In genomic region chr1:133045861-133046440, GRCm38 (mm10) we compare ENCODE assay signal across 8 mouse cellular contexts. TPM values are rescaled to one million over a fixed set of nuclear protein-coding genes. Genes with fewer than 3 reads are reported as not detected.
DNase-seq lines count a peak whose midpoint lies in the region; ATAC-seq and TF ChIP-seq lines count a peak whose summit lies in the region.

No protein-coding gene starts in this region.

- peaks cover 39% of the 10 kb centered on the region for H3K4me1 ChIP-seq in forebrain, embryonic 16.5 days (replicated peaks; ENCODE audit: control insufficient read depth, insufficient read depth, low read length)
- no peaks in the 10 kb centered on the region for H3K4me1 ChIP-seq in lung, embryonic 14.5 days (ENCODE audit: insufficient read depth)

- H3K9me3 ChIP-seq in forebrain, embryonic 16.5 days (ENCODE audit: control insufficient read depth, low read length): no peaks in the 10 kb centered on the region
- H3K9me3 ChIP-seq in lung, embryonic 14.5 days (ENCODE audit: low read depth, low read length): no peaks in the 10 kb centered on the region

- intact Hi-C loops in heart, postnatal 25 days (cut with DNase I): loop anchor here (2.0 to 10.0 kb wide), 3 partner anchors 21 to 569 kb away; partner anchors contain the start of gene Snrpe

- peak overlapping the region; percentile 92 for H3K4me3 ChIP-seq in forebrain, embryonic 16.5 days (replicated peaks; ENCODE audit: low read length)
- peak overlapping the region; percentile 81 for H3K4me3 ChIP-seq in lung, embryonic 14.5 days (ENCODE audit: low read depth, low read length)

- H3K4me2 ChIP-seq in forebrain, embryonic 16.5 days (ENCODE audit: low read length): peak overlapping the region; percentile 85
- peak overlapping the region; percentile 97 for H3K4me2 ChIP-seq in lung, embryonic 14.5 days

- WGBS in forebrain, embryonic 16.5 days: 0% methylated on average over 62 of the region's 71 CpGs
- WGBS in lung, embryonic 14.5 days: under 1% methylated on average over 65 of the region's 71 CpGs

- peak; percentile 92 for ATAC-seq in forebrain, embryonic 16.5 days
- peak; percentile 91 for ATAC-seq in lung, embryonic 14.5 days (ENCODE audit: insufficient read depth)
- peak; percentile 71 for ATAC-seq in neutrophil, adult 5-6 weeks (ENCODE audit: extremely low read depth, insufficient number of reproducible peaks, low FRiP score, poor library complexity, severe bottlenecking)

- H3K27ac ChIP-seq in forebrain, embryonic 16.5 days (ENCODE audit: low read length): peak overlapping the region; percentile 96
- H3K27ac ChIP-seq in lung, embryonic 14.5 days (ENCODE audit: low read depth): peak overlapping the region; percentile 83

- peak; percentile 39 for TF ChIP-seq CTCF in lung, embryonic 14.5 days (IDR thresholded peaks at IDR 0.05; ENCODE audit: low read depth)

- H3K36me3 ChIP-seq in forebrain, embryonic 16.5 days (ENCODE audit: control insufficient read depth, insufficient read depth): no peaks in the 10 kb centered on the region
- H3K36me3 ChIP-seq in lung, embryonic 14.5 days (ENCODE audit: insufficient read depth): no peaks in the 10 kb centered on the region

- H3K9ac ChIP-seq in forebrain, embryonic 16.5 days (replicated peaks; ENCODE audit: low read depth, low read length): peak overlapping the region; percentile 99
- peak overlapping the region; percentile 93 for H3K9ac ChIP-seq in lung, embryonic 14.5 days

- peak; percentile 65 for DNase-seq in ES-CJ7 (ENCODE audit: low read depth, low spot score)
- peak; percentile 81 to 87 for DNase-seq in cerebellum, adult 18-20 months
- DNase-seq in heart, postnatal 25 days (ENCODE audit: low spot score): peak; percentile 69
- peak; percentile 56 to 73 for DNase-seq in layer of hippocampus, adult 18-20 months (ENCODE audit: low spot score in 2 of 2)
- peak; percentile 84 for DNase-seq in lung, embryonic 14.5 days
- DNase-seq in testis, postnatal 14 days (ENCODE audit: low spot score): peak; percentile 68

- no peaks in the 10 kb centered on the region for H3K27me3 ChIP-seq in forebrain, embryonic 16.5 days (replicated peaks; ENCODE audit: control insufficient read depth, insufficient read depth, low read length)
- H3K27me3 ChIP-seq in lung, embryonic 14.5 days (ENCODE audit: insufficient read depth, low read length): peaks cover 7% of the 10 kb centered on the region; the same call in 1 of the 2 replicates

RNA-seq across cellular contexts. Expression of gene Pik3c2b, which starts 0.5 kb away (rescaled TPM):
- 16.0 and 17.9 TPM in 2 replicates for polyA plus RNA-seq in forebrain, embryonic 16.5 days (2015; fragmentation: Nextera tagmentation; extraction: Ambion mirVana)
- total RNA-seq in heart, postnatal 25 days (2021): 10 to 100 TPM; 19.9 to 21.2 TPM
- 10 to 100 TPM; 14.5 to 15.0 TPM for total RNA-seq in layer of hippocampus, adult 18-20 months (2021)
- 7.1 TPM in 2 replicates for polyA plus RNA-seq in lung, embryonic 14.5 days (2014; fragmentation: Nextera tagmentation; extraction: Ambion mirVana)
- 33.1 and 34.9 TPM in 2 replicates for total RNA-seq in neutrophil, adult 5-6 weeks (2017)

RNA-seq across cellular contexts. Expression of gene Mdm4, which starts 15.6 kb away (rescaled TPM):
- 42.5 and 50.6 TPM in 2 replicates for polyA plus RNA-seq in forebrain, embryonic 16.5 days (2015; fragmentation: Nextera tagmentation; extraction: Ambion mirVana)
- total RNA-seq in heart, postnatal 25 days (2021): 10 to 100 TPM; 25.0 to 29.0 TPM
- total RNA-seq in layer of hippocampus, adult 18-20 months (2021): 10 to 100 TPM; 68.0 to 86.7 TPM
- polyA plus RNA-seq in lung, embryonic 14.5 days (2014; fragmentation: Nextera tagmentation; extraction: Ambion mirVana): 43.4 and 49.5 TPM in 2 replicates
- total RNA-seq in neutrophil, adult 5-6 weeks (2017): 312 and 322 TPM in 2 replicates

Comparison
In these comparisons a context has a peak if more than half of its experiments do, and no peak if none do; other contexts are left out.
1. Peak in every context shown above with its lines: DNase-seq, ATAC-seq, H3K4me3 ChIP-seq and H3K27ac ChIP-seq.